Mouse (Mus musculus) neural tube, embryonic 14.5 days (tissue): Measurements from ENCODE around the gene Glp2r. TPM values are rescaled to one million over a fixed set of nuclear protein-coding genes. Genes with fewer than 3 reads are reported as not detected.
A peak's percentile ranks its signal among the peaks of the same experiment; 100 is the strongest.

Source experiments
- ATAC-seq: fragments of 200-750 bp; cut with Nextera tagmentation; 2 replicates; pipeline ENCODE4 v1.8.0; 2017; ENCODE audit warnings: low read depth, mild to moderate bottlenecking, moderate TSS enrichment, moderate library complexity
- H3K27ac ChIP-seq: fragments of 300-500 bp; sonication (generic); 2 replicates; pipeline ENCODE4 v1.5.1; 2014; ENCODE audit warnings: low read depth, mild to moderate bottlenecking, control low read depth, low read length, moderate library complexity, mixed read lengths
- H3K27me3 ChIP-seq: fragments of 300-500 bp; sonication (generic); 2 replicates; pipeline ENCODE4 v1.6.1; 2014; ENCODE audit warnings: low read length; ENCODE audit not compliant: control insufficient read depth, insufficient read depth
- H3K36me3 ChIP-seq: fragments of 300-500 bp; sonication (generic); 2 replicates; pipeline ENCODE4 v1.6.1; 2014; ENCODE audit warnings: low read length, mixed read lengths; ENCODE audit not compliant: control insufficient read depth, insufficient read depth
- H3K4me1 ChIP-seq: fragments of 300-500 bp; sonication (generic); 2 replicates; pipeline ENCODE4 v1.6.1; 2014; ENCODE audit warnings: low read length; ENCODE audit not compliant: control insufficient read depth, insufficient read depth
- H3K4me2 ChIP-seq: fragments of 300-500 bp; sonication (generic); 2 replicates; pipeline ENCODE4 v1.6.1; 2014; ENCODE audit warnings: mild to moderate bottlenecking, low read depth, low read length, control low read depth
- H3K4me3 ChIP-seq: fragments of 300-500 bp; sonication (generic); 2 replicates; pipeline ENCODE4 v1.5.1; 2014; ENCODE audit warnings: low read depth, low read length, control low read depth, mixed read lengths
- H3K9ac ChIP-seq: fragments of 300-500 bp; sonication (generic); replicated peaks from 2 replicates; pipeline ENCODE4 v1.6.1; 2014; ENCODE audit warnings: low read depth, mild to moderate bottlenecking, control low read depth, low read length, mixed read lengths
- H3K9me3 ChIP-seq: fragments of 300-500 bp; sonication (generic); 2 replicates; pipeline ENCODE4 v1.6.1; 2016; ENCODE audit warnings: low read length; ENCODE audit not compliant: control insufficient read depth
- WGBS: fragments of 180-500 bp; shearing (Covaris S2); extraction: QIAGEN DNeasy Blood & Tissue Kit; methylation state at CpG from one replicate; pipeline ENCODE4 v1.1.7; 2014; 5-methylcytosine and 5-hydroxymethylcytosine counted together
- polyA plus RNA-seq: library from polyadenylated mRNA; unstranded; fragments of >200 nt; fragmentation: Nextera tagmentation; extraction: Ambion mirVana; gene quantifications from 2 replicates; pipeline ENCODE4 v1.2.1, GENCODE M21; 2014

The Glp2r gene
- polyA plus RNA-seq, 1 experiment from 2014 or later = not detected

- no peaks in the 10 kb centered on the region for H3K27me3 ChIP-seq
- no peaks in the 10 kb centered on the region for H3K9me3 ChIP-seq
- no peak overlapping the region for H3K4me3 ChIP-seq
- no peaks in the 10 kb centered on the region for H3K36me3 ChIP-seq
- 60% methylated on average over 10 of the region's 10 CpGs for WGBS
- H3K27ac ChIP-seq = no peak overlapping the region
- no peak for ATAC-seq
- H3K4me2 ChIP-seq = no peak overlapping the region
- H3K9ac ChIP-seq = no peak overlapping the region
- H3K4me1 ChIP-seq = 0 out of 2 replicates have a peak, but pooled peaks cover 5% of the 10 kb centered on the region
Measured at GRCm38 (mm10) chr11:67649971-67650707, 120.8 kb downstream of the Glp2r start.

- ATAC-seq = no peak
- 78% methylated on average over 11 of the region's 11 CpGs for WGBS
Measured at GRCm38 (mm10) chr11:67648651-67649407, 122.1 kb downstream of the Glp2r start.

GRCm38 (mm10) chr11:67647745-67648144 is 123.2 kb downstream of the Glp2r start:
- H3K9me3 ChIP-seq = no peaks in the 10 kb centered on the region
- H3K27ac ChIP-seq = no peak overlapping the region
- 0 out of 2 replicates have a peak, but pooled peaks cover 2% of the 10 kb centered on the region for H3K4me1 ChIP-seq
- ATAC-seq = peak; percentile 17; the same call in 1 of the 2 replicates
- no peaks in the 10 kb centered on the region for H3K36me3 ChIP-seq
- no peak overlapping the region for H3K4me2 ChIP-seq
- WGBS = 38% methylated on average over 5 of the region's 5 CpGs
- H3K9ac ChIP-seq = no peak overlapping the region
- H3K4me3 ChIP-seq = no peak overlapping the region
- H3K27me3 ChIP-seq = no peaks in the 10 kb centered on the region

More at GRCm38 (mm10) chr11:67648651-67649407, 122.1 kb downstream of the Glp2r start:
- Histone ChIP-seq H3K36me3 (no peaks in the 10 kb centered on the region), H3K4me3 (no peak overlapping the region), H3K27ac (no peak overlapping the region), H3K9me3 (no peaks in the 10 kb centered on the region), H3K9ac (0 out of 2 replicates have a peak overlapping the region, but pooled peaks have one; percentile 16), H3K4me1 (0 out of 2 replicates have a peak, but pooled peaks cover 5% of the 10 kb centered on the region), H3K27me3 (no peaks in the 10 kb centered on the region), H3K4me2 (no peak overlapping the region)

- no peaks in the 10 kb centered on the region for H3K27me3 ChIP-seq
- WGBS = 77% methylated on average over 6 of the region's 6 CpGs
- no peak overlapping the region for H3K4me2 ChIP-seq
- no peak overlapping the region for H3K27ac ChIP-seq
- no peaks in the 10 kb centered on the region for H3K9me3 ChIP-seq
- H3K36me3 ChIP-seq = no peaks in the 10 kb centered on the region
- no peak for ATAC-seq
- H3K4me1 ChIP-seq = no peaks in the 10 kb centered on the region
- H3K4me3 ChIP-seq = no peak overlapping the region
- no peak overlapping the region for H3K9ac ChIP-seq
Measured at GRCm38 (mm10) chr11:67644632-67645149, 126.3 kb downstream of the Glp2r start.

- Histone ChIP-seq H3K36me3 (no peaks in the 10 kb centered on the region), H3K4me1 (no peaks in the 10 kb centered on the region), H3K9ac (no peak overlapping the region), H3K4me3 (no peak overlapping the region), H3K27ac (no peak overlapping the region), H3K4me2 (no peak overlapping the region), H3K9me3 (no peaks in the 10 kb centered on the region), H3K27me3 (no peaks in the 10 kb centered on the region)
- ATAC-seq = no peak
- WGBS = 89% methylated on average over 3 of the region's 3 CpGs
Measured at GRCm38 (mm10) chr11:67643465-67643864, 127.5 kb downstream of the Glp2r start.

- no peak overlapping the region for H3K4me3 ChIP-seq
- no peaks in the 10 kb centered on the region for H3K9me3 ChIP-seq
- ATAC-seq = no peak
- no peak overlapping the region for H3K27ac ChIP-seq
- H3K9ac ChIP-seq = no peak overlapping the region
- no peaks in the 10 kb centered on the region for H3K36me3 ChIP-seq
- no peak overlapping the region for H3K4me2 ChIP-seq
- 83% methylated on average over 5 of the region's 5 CpGs for WGBS
- H3K27me3 ChIP-seq = no peaks in the 10 kb centered on the region
- no peaks in the 10 kb centered on the region for H3K4me1 ChIP-seq
Measured at GRCm38 (mm10) chr11:67642835-67643234, 128.1 kb downstream of the Glp2r start.

GRCm38 (mm10) chr11:67642421-67642820 is 128.5 kb downstream of the Glp2r start:
- Histone ChIP-seq H3K27ac (no peak overlapping the region), H3K9me3 (no peaks in the 10 kb centered on the region), H3K9ac (no peak overlapping the region), H3K36me3 (no peaks in the 10 kb centered on the region), H3K4me2 (no peak overlapping the region), H3K4me3 (no peak overlapping the region), H3K27me3 (no peaks in the 10 kb centered on the region), H3K4me1 (no peaks in the 10 kb centered on the region)
- WGBS = 97% methylated on average over 8 of the region's 8 CpGs
- no peak for ATAC-seq

- no peak overlapping the region for H3K27ac ChIP-seq
- no peak overlapping the region for H3K4me2 ChIP-seq
- H3K27me3 ChIP-seq = no peaks in the 10 kb centered on the region
- H3K9me3 ChIP-seq = no peaks in the 10 kb centered on the region
- no peaks in the 10 kb centered on the region for H3K4me1 ChIP-seq
- H3K36me3 ChIP-seq = no peaks in the 10 kb centered on the region
- WGBS = 92% methylated on average over 6 of the region's 6 CpGs
- no peak overlapping the region for H3K9ac ChIP-seq
- no peak for ATAC-seq
- no peak overlapping the region for H3K4me3 ChIP-seq
Measured at GRCm38 (mm10) chr11:67640299-67640698, 130.7 kb downstream of the Glp2r start.

- H3K27me3 ChIP-seq = no peaks in the 10 kb centered on the region
- WGBS = 58% methylated on average over 3 of the region's 3 CpGs
- no peak overlapping the region for H3K9ac ChIP-seq
- no peaks in the 10 kb centered on the region for H3K36me3 ChIP-seq
- no peak overlapping the region for H3K27ac ChIP-seq
- no peak for ATAC-seq
- H3K4me2 ChIP-seq = no peak overlapping the region
- H3K4me3 ChIP-seq = no peak overlapping the region
- no peaks in the 10 kb centered on the region for H3K4me1 ChIP-seq
- no peaks in the 10 kb centered on the region for H3K9me3 ChIP-seq
Measured at GRCm38 (mm10) chr11:67638401-67638800, 132.6 kb downstream of the Glp2r start.
